Mouse (Mus musculus) cerebellum, adult 2 months (tissue): ENCODE data around the gene Tyms. TPM values are rescaled to one million over a fixed set of nuclear protein-coding genes. Genes with fewer than 3 reads are reported as not detected.
"Not testable (repeated sequence)": the region's sequence is repeated elsewhere in the genome, so short reads cannot be mapped to it uniquely, and the experiment has no call there.

Source experiments
- DNase-seq, 2 experiments: peaks; one replicate each; pipeline ENCODE4 v3.0.0; 2021
- H3K27ac ChIP-seq: fragments of 200-500 bp; 2 replicates; pipeline ENCODE4 v1.5.1; 2012; ENCODE audit warnings: low read length, control low read depth, inconsistent platforms; ENCODE audit not compliant: insufficient read depth
- H3K27me3 ChIP-seq: fragments of 200-500 bp; 2 replicates; pipeline ENCODE4 v1.6.1; 2012; ENCODE audit warnings: inconsistent platforms, mild to moderate bottlenecking, low read length, moderate library complexity; ENCODE audit not compliant: control insufficient read depth, insufficient read depth
- H3K4me1 ChIP-seq: fragments of 200-500 bp; 2 replicates; pipeline ENCODE4 v1.6.1; 2011; ENCODE audit warnings: low read length; ENCODE audit not compliant: control insufficient read depth, insufficient read depth
- H3K4me3 ChIP-seq: fragments of 200-500 bp; replicated peaks from 2 replicates; pipeline ENCODE3; 2011; ENCODE audit warnings: mild to moderate bottlenecking, low read depth, low read length, control low read depth; ENCODE audit not compliant: insufficient read depth
- CTCF ChIP-seq: fragments of 200-500 bp; IDR thresholded peaks from 2 replicates; pipeline ENCODE4 v1.5.1; 2011; ENCODE audit warnings: low read depth, mild to moderate bottlenecking, control low read depth, low read length, moderate library complexity, borderline replicate concordance; ENCODE audit not compliant: insufficient read depth
- POLR2A ChIP-seq: fragments of 200-500 bp; IDR thresholded peaks from 2 replicates; pipeline ENCODE4 v1.6.1; 2011; ENCODE audit warnings: low read length, control low read depth, borderline replicate concordance; ENCODE audit not compliant: insufficient read depth
- WGBS: fragments of 180-500 bp; shearing (Covaris S2); methylation state at CpG from one replicate; pipeline ENCODE4 v1.1.7; 2018; 5-methylcytosine and 5-hydroxymethylcytosine counted together
- polyA plus RNA-seq: library from polyadenylated mRNA; depleted of rRNA; stranded (reverse); fragments of >200 nt; gene quantifications from 2 replicates; pipeline ENCODE4 v1.2.3, GENCODE M21; 2012

The Tyms gene
- polyA plus RNA-seq, 1 experiment, result 3.5 TPM

DNA sequence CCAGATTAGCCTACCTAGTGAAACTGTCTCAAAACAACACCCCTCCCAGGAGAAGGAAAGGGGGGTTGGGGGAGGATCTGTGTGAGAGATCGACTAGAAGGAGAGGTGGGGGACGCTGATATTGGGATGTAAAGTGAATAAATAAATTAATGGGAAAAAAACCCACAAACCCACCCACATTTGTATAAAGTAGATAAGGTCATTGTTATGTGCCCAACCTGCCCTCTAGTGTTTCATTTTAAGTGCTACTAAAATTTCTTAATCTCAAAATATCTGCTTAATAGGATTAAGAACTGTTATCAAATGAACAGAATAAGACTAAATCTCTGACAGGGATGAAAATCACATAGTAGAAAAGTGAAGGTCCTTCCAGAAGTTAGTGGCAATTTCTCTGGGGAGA, 21.0 kb upstream of the Tyms start:
- Histone ChIP-seq H3K4me3 (no peak overlapping the region), H3K4me1 (peaks cover 7% of the 10 kb centered on the region), H3K27ac (no peak overlapping the region), H3K27me3 (no peaks in the 10 kb centered on the region)
- WGBS, result 62% methylated on average over 2 of the region's 2 CpGs
- TF ChIP-seq CTCF (no peak), POLR2A (no peak)
- no peak for DNase-seq

- H3K27ac ChIP-seq, result no peak overlapping the region
- DNase-seq, result no peak
- no peak for TF ChIP-seq POLR2A
- no peak for TF ChIP-seq CTCF
- no peaks in the 10 kb centered on the region for H3K27me3 ChIP-seq
- 66% methylated on average over 13 of the region's 13 CpGs for WGBS
- peaks cover 7% of the 10 kb centered on the region for H3K4me1 ChIP-seq
- no peak overlapping the region for H3K4me3 ChIP-seq
Observed at GRCm38 (mm10) chr5:30092701-30093100, 19.3 kb upstream of the Tyms start.

DNA sequence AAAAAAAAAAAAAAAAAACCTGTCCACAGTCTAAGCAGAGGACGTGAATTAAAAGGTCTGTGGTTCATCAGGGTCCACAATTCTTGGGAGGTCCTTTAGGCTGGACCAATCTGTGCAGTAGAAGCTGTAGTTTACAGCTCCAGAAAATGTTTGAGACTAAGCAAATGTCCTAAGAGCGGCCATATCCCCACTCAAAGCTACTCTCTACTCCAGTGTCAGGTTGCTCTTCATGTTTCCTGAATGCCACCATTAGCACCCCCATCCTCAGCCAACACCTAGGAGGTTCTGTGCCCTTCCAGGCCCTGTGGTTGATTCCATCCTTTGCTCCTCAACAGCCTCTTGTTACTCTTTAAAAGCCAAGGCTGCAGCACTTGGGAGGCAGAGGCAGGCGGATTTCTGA, 1.0 kb downstream of the Tyms start:
- TF ChIP-seq CTCF (no peak), POLR2A (no peak)
- DNase-seq, result no peak
- H3K4me3 ChIP-seq, result no peak overlapping the region
- H3K27me3 ChIP-seq, result no peaks in the 10 kb centered on the region
- H3K4me1 ChIP-seq, result no peaks in the 10 kb centered on the region
- 85% methylated on average over 3 of the region's 3 CpGs for WGBS
- no peak overlapping the region for H3K27ac ChIP-seq

GRCm38 (mm10) chr5:30071677-30072076, 1.7 kb downstream of the Tyms start:
- Histone ChIP-seq H3K27ac (no peak overlapping the region), H3K27me3 (no peaks in the 10 kb centered on the region), H3K4me3 (no peak overlapping the region), H3K4me1 (no peaks in the 10 kb centered on the region)
- TF ChIP-seq CTCF (no peak), POLR2A (no peak)
- DNase-seq, result no peak
- WGBS, result 62% methylated on average over 6 of the region's 6 CpGs

- no peak overlapping the region for H3K4me3 ChIP-seq
- WGBS, result 66% methylated on average over 6 of the region's 6 CpGs
- no peaks in the 10 kb centered on the region for H3K4me1 ChIP-seq
- TF ChIP-seq CTCF (no peak), POLR2A (no peak)
- H3K27me3 ChIP-seq, result no peaks in the 10 kb centered on the region
- no peak for DNase-seq
- H3K27ac ChIP-seq, result no peak overlapping the region
Observed at GRCm38 (mm10) chr5:30067726-30068125, 5.7 kb downstream of the Tyms start.

DNA sequence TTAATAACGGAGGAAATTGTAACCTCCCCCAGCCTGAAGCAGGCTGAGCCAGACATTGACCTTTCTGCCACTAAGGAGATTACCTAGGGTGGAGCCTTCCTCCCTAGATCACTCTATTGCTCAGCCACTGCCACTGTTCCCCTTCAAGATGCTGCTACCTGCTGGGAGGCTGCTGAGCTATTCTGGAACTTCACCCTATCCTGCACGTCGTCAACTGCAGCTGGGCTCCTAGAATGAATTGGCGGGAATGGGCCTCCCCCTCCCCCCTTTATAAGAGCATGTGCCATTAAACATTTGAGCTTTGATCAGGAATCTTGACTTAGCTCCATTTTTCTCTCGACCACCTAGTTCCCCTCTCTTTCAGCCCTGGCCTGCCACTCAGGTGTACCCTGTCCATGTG, 13.8 kb downstream of the Tyms start:
- not testable (repeated sequence) for DNase-seq, H3K27ac ChIP-seq, H3K4me3 ChIP-seq, H3K4me1 ChIP-seq, H3K27me3 ChIP-seq
- WGBS, result 65% methylated on average over 5 of the region's 5 CpGs

DNA sequence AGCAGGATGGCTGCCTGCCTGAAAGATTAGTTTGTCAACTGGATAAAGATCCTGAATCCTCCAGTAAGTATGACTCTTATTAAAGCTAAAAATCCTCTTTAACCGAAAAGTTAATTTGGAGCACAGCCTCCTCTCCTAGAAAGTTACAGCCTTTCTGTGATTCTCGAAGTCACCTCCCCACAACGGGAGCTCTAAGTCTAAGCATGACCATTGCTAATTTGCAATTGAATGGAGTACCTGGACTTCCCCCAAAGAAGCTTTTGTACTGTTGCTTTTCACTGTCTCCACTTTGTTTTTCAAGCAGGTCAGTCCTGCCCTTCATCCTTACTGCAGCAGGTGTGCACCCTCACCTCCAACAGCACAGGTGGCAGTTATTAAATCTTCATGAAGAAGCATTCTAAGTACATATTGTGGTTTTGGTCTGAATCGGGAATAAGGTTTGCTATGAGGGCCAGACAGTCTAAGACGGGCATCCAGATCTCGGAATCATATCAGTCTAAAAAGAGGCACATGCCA, 15.1 kb downstream of the Tyms start:
- no peak overlapping the region for H3K27ac ChIP-seq
- no peak for TF ChIP-seq POLR2A
- no peak for TF ChIP-seq CTCF
- 60% methylated on average over 6 of the region's 6 CpGs for WGBS
- H3K4me3 ChIP-seq, result no peak overlapping the region
- H3K4me1 ChIP-seq, result no peaks in the 10 kb centered on the region
- H3K27me3 ChIP-seq, result no peaks in the 10 kb centered on the region
- no peak for DNase-seq

GRCm38 (mm10) chr5:30039841-30040240, 33.6 kb downstream of the Tyms start:
- not testable (repeated sequence) for DNase-seq, H3K27me3 ChIP-seq, H3K4me1 ChIP-seq, H3K27ac ChIP-seq, H3K4me3 ChIP-seq
- 78% methylated on average over 4 of the region's 4 CpGs for WGBS

- whole genome bisulfite sequencing, result 94% methylated on average over 5 of the region's 5 CpGs
- H3K4me1 ChIP-seq, H3K27ac ChIP-seq, H3K27me3 ChIP-seq, H3K4me3 ChIP-seq, DNase-seq: not testable (repeated sequence)
Observed at GRCm38 (mm10) chr5:30039324-30039723, 34.1 kb downstream of the Tyms start.

DNA sequence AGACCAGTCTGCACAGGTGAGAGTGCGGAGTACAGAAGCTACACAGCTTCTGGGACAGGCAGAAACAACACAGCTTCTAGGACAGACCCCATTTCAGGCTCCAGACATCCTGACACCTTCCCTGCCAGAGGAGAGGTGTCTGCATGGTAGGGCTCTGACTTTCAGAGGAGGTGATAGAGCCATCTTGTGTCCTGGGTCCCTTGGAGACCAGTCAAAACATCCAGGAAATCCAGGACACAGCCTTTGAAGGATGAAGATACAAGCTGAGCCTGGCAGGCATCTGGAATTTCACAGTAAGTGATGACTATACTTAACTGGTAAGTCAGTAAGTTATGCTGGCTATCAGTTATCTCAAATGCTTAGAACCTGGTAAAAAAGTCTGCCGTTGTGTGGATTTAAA, 36.3 kb downstream of the Tyms start:
- whole genome bisulfite sequencing, result 96% methylated on average over 2 of the region's 2 CpGs
- not testable (repeated sequence) for DNase-seq, H3K4me3 ChIP-seq, H3K27ac ChIP-seq, H3K27me3 ChIP-seq, H3K4me1 ChIP-seq

GRCm38 (mm10) chr5:30035862-30036261, 37.6 kb downstream of the Tyms start:
- not testable (repeated sequence) for H3K27ac ChIP-seq, H3K27me3 ChIP-seq, H3K4me3 ChIP-seq, H3K4me1 ChIP-seq, DNase-seq
- WGBS, result 91% methylated on average over 4 of the region's 4 CpGs
